Mouse (Mus musculus) cortical plate, adult 2 months (tissue): Measurements from ENCODE around the gene Vamp8.

Experiments used
- CTCF ChIP-seq: fragments of 200-500 bp; IDR thresholded peaks from 2 replicates; pipeline ENCODE4 v1.5.1; 2011; ENCODE audit warnings: mild to moderate bottlenecking, control low read depth, low read length; ENCODE audit not compliant: insufficient read depth; ENCODE audit errors: extremely low read depth
- POLR2A ChIP-seq: fragments of 200-500 bp; IDR thresholded peaks from 2 replicates; pipeline ENCODE4 v1.6.1; 2011; ENCODE audit warnings: mild to moderate bottlenecking, low read length, control low read depth; ENCODE audit not compliant: insufficient read depth; ENCODE audit errors: extremely low read depth

GRCm38 (mm10) chr6:72356001-72356532 lies 34.4 kb downstream of the Vamp8 start:
- no peak for TF ChIP-seq CTCF
- 0 out of 2 replicates have a peak, but pooled peaks have one; percentile 6 for TF ChIP-seq POLR2A
